Mouse (Mus musculus): ENCODE data around the gene Slc5a12.

GRCm38 (mm10) chr2:110556098-110556497 lies 41.0 kb upstream of the Slc5a12 start:
- TF ChIP-seq CTCF (IDR thresholded peaks at IDR 0.05) (no peak), EP300 (IDR thresholded peaks at IDR 0.05) (no peak)

All from lung, postnatal 0 days (tissue).